Mouse (Mus musculus) bone marrow macrophage, adult 2 months (primary cell): ENCODE measurements around the gene Rps6kc1.

Experiments used
- CTCF ChIP-seq: IDR thresholded peaks from 2 replicates; pipeline ENCODE4 v1.5.1; 2012; ENCODE audit warnings: low read depth, mild to moderate bottlenecking, low read length, moderate library complexity
- POLR2A ChIP-seq: IDR thresholded peaks from 2 replicates; pipeline ENCODE4 v1.6.1; 2012; ENCODE audit warnings: mild to moderate bottlenecking, low read depth, low read length, borderline replicate concordance

DNA sequence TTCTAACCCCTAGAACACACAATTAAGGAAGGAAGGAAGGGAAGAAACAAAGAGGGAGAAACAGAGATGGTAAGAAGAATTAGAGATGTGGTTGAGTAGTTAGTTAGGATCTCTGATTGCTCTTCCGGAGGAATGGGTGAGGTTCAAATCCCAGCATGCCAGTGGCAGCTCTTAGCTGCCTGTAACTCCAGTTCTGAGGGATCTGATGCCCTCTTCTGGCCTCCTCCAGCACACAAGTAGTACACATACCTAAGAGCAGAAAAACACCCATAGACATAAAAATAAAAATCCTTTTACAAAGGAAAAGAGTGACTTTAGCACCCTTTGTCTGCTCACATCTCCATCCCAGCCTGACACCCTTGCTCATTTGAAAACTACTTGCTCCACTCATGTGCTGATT lies 1.1 kb upstream of the Rps6kc1 start:
- TF ChIP-seq POLR2A (no peak), CTCF (no peak)
